ENCODE assay signal across 7 mouse cellular contexts in genomic region chr9:35045031-35045531, GRCm38 (mm10).
A peak's percentile ranks its signal among the peaks of the same experiment; 100 is the strongest.
DNase-seq lines count a peak whose midpoint lies in the region; ATAC-seq and TF ChIP-seq lines count a peak whose summit lies in the region.

No protein-coding gene starts in this region.

- peaks cover 25% of the 10 kb centered on the region for H3K4me1 ChIP-seq in midbrain, embryonic 12.5 days
- no peaks in the 10 kb centered on the region for H3K4me1 ChIP-seq in midbrain, postnatal 0 days (ENCODE audit: insufficient read depth, low read length)
- no peaks in the 10 kb centered on the region; the same call in 1 of the 2 replicates for H3K4me1 ChIP-seq in midbrain, embryonic 16.5 days (ENCODE audit: control insufficient read depth, insufficient read depth, low read length)

- no peaks in the 10 kb centered on the region for H3K36me3 ChIP-seq in midbrain, embryonic 12.5 days
- H3K36me3 ChIP-seq in midbrain, postnatal 0 days (ENCODE audit: insufficient read depth, low read length), result no peaks in the 10 kb centered on the region
- no peaks in the 10 kb centered on the region; the same call in 1 of the 2 replicates for H3K36me3 ChIP-seq in midbrain, embryonic 16.5 days (ENCODE audit: control insufficient read depth, insufficient read depth, low read length)

- TF ChIP-seq CTCF in midbrain, postnatal 0 days (IDR thresholded peaks at IDR 0.05), result no peak

- peak; percentile 32; the same call in 1 of the 2 replicates for ATAC-seq in midbrain, embryonic 12.5 days (ENCODE audit: low FRiP score, low read depth)
- ATAC-seq in midbrain, postnatal 0 days (ENCODE audit: low FRiP score), result no peak
- ATAC-seq in midbrain, embryonic 16.5 days, result peak; percentile 27; the same call in 1 of the 2 replicates

- H3K9me3 ChIP-seq in midbrain, embryonic 12.5 days, result no peaks in the 10 kb centered on the region
- H3K9me3 ChIP-seq in midbrain, postnatal 0 days (ENCODE audit: low read length), result no peaks in the 10 kb centered on the region
- H3K9me3 ChIP-seq in midbrain, embryonic 16.5 days (replicated peaks; ENCODE audit: control insufficient read depth, low read length, poor library complexity, severe bottlenecking), result no peaks in the 10 kb centered on the region

- WGBS in midbrain, embryonic 12.5 days, result 73% methylated on average over 11 of the region's 11 CpGs
- 57% methylated on average over 11 of the region's 11 CpGs for WGBS in midbrain, postnatal 0 days
- WGBS in midbrain, embryonic 16.5 days, result 68% methylated on average over 11 of the region's 11 CpGs

- no peak overlapping the region for H3K4me2 ChIP-seq in midbrain, embryonic 12.5 days (replicated peaks)
- H3K4me2 ChIP-seq in midbrain, postnatal 0 days (ENCODE audit: low read depth, low read length, poor library complexity, severe bottlenecking), result no peak overlapping the region
- no peak overlapping the region for H3K4me2 ChIP-seq in midbrain, embryonic 16.5 days (ENCODE audit: low read length)

- H3K4me3 ChIP-seq in midbrain, embryonic 12.5 days, result no peak overlapping the region
- H3K4me3 ChIP-seq in midbrain, postnatal 0 days (ENCODE audit: low read depth, low read length), result no peak overlapping the region
- H3K4me3 ChIP-seq in midbrain, embryonic 16.5 days (ENCODE audit: low read depth, low read length), result no peak overlapping the region

- no peaks in the 10 kb centered on the region for H3K27me3 ChIP-seq in midbrain, embryonic 12.5 days
- no peaks in the 10 kb centered on the region for H3K27me3 ChIP-seq in midbrain, postnatal 0 days (ENCODE audit: insufficient read depth, low read length)
- H3K27me3 ChIP-seq in midbrain, embryonic 16.5 days (ENCODE audit: control insufficient read depth, insufficient read depth, low read depth, low read length), result no peaks in the 10 kb centered on the region

- no peak for DNase-seq in midbrain, postnatal 0 days (ENCODE audit: low spot score)
- DNase-seq in fibroblast of lung, adult 2 months (ENCODE audit: low read depth), result peak; percentile 42
- DNase-seq in kidney, postnatal 14 days, result peak; percentile 58
- no peak for DNase-seq in left cerebral cortex, adult 11 months (ENCODE audit: low spot score)
- DNase-seq in cerebellum, adult 18-20 months, result no peak

- no peak overlapping the region for H3K27ac ChIP-seq in midbrain, embryonic 12.5 days (replicated peaks)
- no peak overlapping the region for H3K27ac ChIP-seq in midbrain, postnatal 0 days (ENCODE audit: low read depth, low read length)
- no peak overlapping the region for H3K27ac ChIP-seq in midbrain, embryonic 16.5 days (ENCODE audit: low read length)

- no peak overlapping the region for H3K9ac ChIP-seq in midbrain, embryonic 12.5 days (replicated peaks)
- no peak overlapping the region for H3K9ac ChIP-seq in midbrain, postnatal 0 days (replicated peaks; ENCODE audit: low read length, poor library complexity, severe bottlenecking)
- no peak overlapping the region for H3K9ac ChIP-seq in midbrain, embryonic 16.5 days (ENCODE audit: low read depth, low read length)

Comparison
In these comparisons a context has a peak if more than half of its experiments do, and no peak if none do; other contexts are left out.
1. DNase-seq: peak in fibroblast of lung, adult 2 months (single experiment) and kidney, postnatal 14 days (single experiment); none in midbrain, postnatal 0 days (single experiment), left cerebral cortex, adult 11 months (single experiment) and cerebellum, adult 18-20 months (0 of 2).